Mouse (Mus musculus) MEL (cell line): ENCODE data around the gene Hba-a2. TPM values are rescaled to one million over a fixed set of nuclear protein-coding genes. Genes with fewer than 3 reads are reported as not detected.

ENCODE experiments used
- DNase-seq: peaks from one replicate; pipeline ENCODE4 v3.0.0; 2011; ENCODE audit warnings: low read depth, low spot score
- H3K27ac ChIP-seq: 2 replicates; pipeline ENCODE4 v1.5.1; 2012; ENCODE audit warnings: low read depth, mild to moderate bottlenecking, control low read depth, low read length, moderate library complexity; ENCODE audit not compliant: control insufficient read depth
- H3K27me3 ChIP-seq, 2 experiments: fragments of 150-350 bp in 1 of 2; sonication (generic) in 1 of 2; 2 replicates each; pipeline ENCODE4 v1.6.1; 2012; ENCODE audit warnings: low read length in 2 of 2, mild to moderate bottlenecking in 2 of 2, improper control_type of control experiment in 1 of 2, moderate library complexity in 1 of 2; ENCODE audit not compliant: insufficient read depth in 2 of 2, control insufficient read depth in 1 of 2
- H3K36me3 ChIP-seq, 2 experiments: 2 replicates each; pipeline ENCODE4 v1.6.1; 2012 to 2014; ENCODE audit warnings: low read length in 2 of 2, improper control_type of control experiment in 1 of 2, inconsistent platforms in 1 of 2, mild to moderate bottlenecking in 1 of 2; ENCODE audit not compliant: insufficient read depth in 2 of 2, control insufficient read depth in 1 of 2
- H3K4me1 ChIP-seq, 2 experiments: fragments of 150-350 bp in 1 of 2; sonication (generic) in 1 of 2; 2 replicates each; pipeline ENCODE4 v1.6.1; 2012; ENCODE audit warnings: low read length in 2 of 2, improper control_type of control experiment in 1 of 2, mild to moderate bottlenecking in 1 of 2; ENCODE audit not compliant: insufficient read depth in 2 of 2, control insufficient read depth in 1 of 2
- H3K4me3 ChIP-seq, 2 experiments: fragments of 150-350 bp in 1 of 2; sonication (generic) in 1 of 2; 2 replicates each; pipeline ENCODE4 v1.5.1; 2012; ENCODE audit warnings: low read depth in 2 of 2, low read length in 2 of 2, mild to moderate bottlenecking in 2 of 2, moderate library complexity in 2 of 2, control low read depth in 1 of 2, improper control_type of control experiment in 1 of 2; ENCODE audit not compliant: control insufficient read depth in 1 of 2, insufficient read depth in 1 of 2
- H3K79me2 ChIP-seq: 2 replicates; pipeline ENCODE4 v1.6.1; 2012; ENCODE audit warnings: mild to moderate bottlenecking, low read length, moderate library complexity; ENCODE audit not compliant: control insufficient read depth, poor library complexity, insufficient read depth
- H3K9ac ChIP-seq: 2 replicates; pipeline ENCODE4 v1.6.1; 2012; ENCODE audit warnings: low read depth, mild to moderate bottlenecking, control low read depth, low read length, moderate library complexity; ENCODE audit not compliant: control insufficient read depth, poor library complexity, severe bottlenecking
- H3K9me3 ChIP-seq: fragments of 150-350 bp; sonication (generic); replicated peaks from 2 replicates; pipeline ENCODE4 v1.6.1; 2012; ENCODE audit warnings: mild to moderate bottlenecking, low read length, improper control_type of control experiment, moderate library complexity; ENCODE audit not compliant: insufficient read depth
- BHLHE40 ChIP-seq: IDR thresholded peaks from 2 replicates; pipeline ENCODE4 v1.6.1; 2012; ENCODE audit warnings: low read depth, mild to moderate bottlenecking, inconsistent platforms, low read length, improper control_type of control experiment, borderline replicate concordance
- CHD1 ChIP-seq: IDR thresholded peaks from 2 replicates; pipeline ENCODE4 v1.6.1; 2012; ENCODE audit warnings: low read depth, mild to moderate bottlenecking, inconsistent platforms, low read length, improper control_type of control experiment
- CHD2 ChIP-seq: IDR thresholded peaks from 2 replicates; pipeline ENCODE4 v1.6.1; 2011; ENCODE audit warnings: low read length, improper control_type of control experiment
- CTCF ChIP-seq, 3 experiments: IDR thresholded peaks in 2 of 3; conservative IDR thresholded peaks in 1 of 3; 2 replicates each; pipeline ENCODE4 v1.5.1; 2011 to 2012; ENCODE audit warnings: low read length in 3 of 3, low read depth in 2 of 3, mild to moderate bottlenecking in 2 of 3, improper control_type of control experiment in 1 of 3, inconsistent platforms in 1 of 3, mixed read lengths in 1 of 3, moderate library complexity in 1 of 3; ENCODE audit not compliant: control insufficient read depth in 1 of 3, insufficient read depth in 1 of 3, poor library complexity in 1 of 3, severe bottlenecking in 1 of 3
- E2F4 ChIP-seq: IDR thresholded peaks from 2 replicates; pipeline ENCODE4 v1.6.1; 2011; ENCODE audit warnings: low read depth, low read length, improper control_type of control experiment, borderline replicate concordance
- EP300 ChIP-seq, 2 experiments: IDR thresholded peaks; 2 replicates each; pipeline ENCODE4 v1.6.1; 2011; ENCODE audit warnings: improper control_type of control experiment in 2 of 2, low read length in 2 of 2, low read depth in 1 of 2, mild to moderate bottlenecking in 1 of 2
- ETS1 ChIP-seq: IDR thresholded peaks from 2 replicates; pipeline ENCODE4 v1.6.1; 2012; ENCODE audit warnings: low read depth, mild to moderate bottlenecking, inconsistent platforms, low read length, improper control_type of control experiment, moderate library complexity
- GABPA ChIP-seq: IDR thresholded peaks from 2 replicates; pipeline ENCODE4 v1.6.1; 2012; ENCODE audit warnings: low read depth, mild to moderate bottlenecking, inconsistent platforms, low read length, improper control_type of control experiment, moderate library complexity
- GATA1 ChIP-seq: IDR thresholded peaks from 2 replicates; pipeline ENCODE4 v1.6.1; 2011; ENCODE audit warnings: low read depth, low read length, improper control_type of control experiment
- HCFC1 ChIP-seq: IDR thresholded peaks from 2 replicates; pipeline ENCODE4 v1.6.1; 2012; ENCODE audit warnings: low read depth, mild to moderate bottlenecking, inconsistent platforms, low read length, improper control_type of control experiment, moderate library complexity
- KAT2A ChIP-seq: conservative IDR thresholded peaks from 2 replicates; pipeline ENCODE4 v1.6.1; 2012; ENCODE audit warnings: low read depth, low read length, improper control_type of control experiment, inconsistent platforms
- MAFK ChIP-seq: IDR thresholded peaks from 2 replicates; pipeline ENCODE4 v1.6.1; 2011; ENCODE audit warnings: low read depth, mild to moderate bottlenecking, low read length, improper control_type of control experiment, borderline replicate concordance
- MAX ChIP-seq: IDR thresholded peaks from 2 replicates; pipeline ENCODE4 v1.6.1; 2011; ENCODE audit warnings: low read length, improper control_type of control experiment
- MAZ ChIP-seq: IDR thresholded peaks from 2 replicates; pipeline ENCODE4 v1.6.1; 2012; ENCODE audit warnings: low read depth, mild to moderate bottlenecking, inconsistent platforms, low read length, improper control_type of control experiment
- MXI1 ChIP-seq: IDR thresholded peaks from 2 replicates; pipeline ENCODE4 v1.6.1; 2011; ENCODE audit warnings: mild to moderate bottlenecking, low read depth, low read length, improper control_type of control experiment
- MYB ChIP-seq: IDR thresholded peaks from 2 replicates; pipeline ENCODE4 v1.6.1; 2011; ENCODE audit warnings: mild to moderate bottlenecking, low read depth, low read length, improper control_type of control experiment
- MYC ChIP-seq: IDR thresholded peaks from 2 replicates; pipeline ENCODE4 v1.6.1; 2011; ENCODE audit warnings: low read depth, mild to moderate bottlenecking, low read length, improper control_type of control experiment, moderate library complexity
- NRF1 ChIP-seq: IDR thresholded peaks from 2 replicates; pipeline ENCODE4 v1.6.1; 2014; ENCODE audit warnings: low read depth, mild to moderate bottlenecking, inconsistent platforms, low read length, improper control_type of control experiment, moderate library complexity; ENCODE audit not compliant: poor library complexity, insufficient read depth, severe bottlenecking
- POLR2AphosphoS2 ChIP-seq: IDR thresholded peaks from 2 replicates; pipeline ENCODE4 v1.6.1; 2011; ENCODE audit warnings: low read length, improper control_type of control experiment
- RAD21 ChIP-seq: IDR thresholded peaks from 2 replicates; pipeline ENCODE4 v1.6.1; 2011; ENCODE audit warnings: mild to moderate bottlenecking, low read depth, low read length, improper control_type of control experiment
- RCOR1 ChIP-seq: IDR thresholded peaks from 2 replicates; pipeline ENCODE4 v1.6.1; 2012; ENCODE audit warnings: low read depth, mild to moderate bottlenecking, inconsistent platforms, low read length, improper control_type of control experiment
- SIN3A ChIP-seq: IDR thresholded peaks from 2 replicates; pipeline ENCODE4 v1.6.1; 2012; ENCODE audit warnings: low read length, improper control_type of control experiment, inconsistent platforms
- SMC3 ChIP-seq: IDR thresholded peaks from 2 replicates; pipeline ENCODE4 v1.6.1; 2011; ENCODE audit warnings: low read depth, low read length, improper control_type of control experiment
- TAL1 ChIP-seq: IDR thresholded peaks from 2 replicates; pipeline ENCODE4 v1.6.1; 2012; ENCODE audit warnings: mild to moderate bottlenecking, inconsistent platforms, low read length, moderate library complexity, mixed read lengths
- TBP ChIP-seq: IDR thresholded peaks from 2 replicates; pipeline ENCODE4 v1.8.0; 2011; ENCODE audit warnings: low read depth, low read length, improper control_type of control experiment
- TCF12 ChIP-seq: IDR thresholded peaks from 2 replicates; pipeline ENCODE4 v1.6.1; 2014; ENCODE audit warnings: low read depth, mild to moderate bottlenecking, inconsistent platforms, low read length, improper control_type of control experiment, moderate library complexity
- UBTF ChIP-seq: IDR thresholded peaks from 2 replicates; pipeline ENCODE4 v1.6.1; 2012; ENCODE audit warnings: low read depth, mild to moderate bottlenecking, inconsistent platforms, low read length, improper control_type of control experiment, moderate library complexity, borderline replicate concordance; ENCODE audit not compliant: insufficient read depth
- USF1 ChIP-seq: IDR thresholded peaks from 2 replicates; pipeline ENCODE4 v1.6.1; 2014; ENCODE audit warnings: low read depth, mild to moderate bottlenecking, inconsistent platforms, low read length, improper control_type of control experiment, moderate library complexity
- USF2 ChIP-seq, 2 experiments: IDR thresholded peaks; 2 replicates each; pipeline ENCODE4 v1.6.1; 2011 to 2012; ENCODE audit warnings: improper control_type of control experiment in 2 of 2, low read length in 2 of 2, borderline replicate concordance in 1 of 2, inconsistent platforms in 1 of 2, low read depth in 1 of 2, mild to moderate bottlenecking in 1 of 2; ENCODE audit not compliant: insufficient read depth in 1 of 2
- ZC3H11A ChIP-seq: IDR thresholded peaks from 2 replicates; pipeline ENCODE4 v1.6.1; 2012; ENCODE audit warnings: low read depth, mild to moderate bottlenecking, inconsistent platforms, low read length, improper control_type of control experiment
- ZKSCAN1 ChIP-seq: IDR thresholded peaks from 2 replicates; pipeline ENCODE4 v1.6.1; 2012; ENCODE audit warnings: low read depth, mild to moderate bottlenecking, inconsistent platforms, low read length, improper control_type of control experiment, moderate library complexity
- ZNF384 ChIP-seq: IDR thresholded peaks from 2 replicates; pipeline ENCODE4 v1.6.1; 2012; ENCODE audit warnings: low read depth, mild to moderate bottlenecking, inconsistent platforms, low read length, improper control_type of control experiment
- polyA plus RNA-seq, 2 experiments: library from polyadenylated mRNA; stranded (reverse) in 1 of 2; unstranded in 1 of 2; fragments of >175 nt in 1 of 2; fragments of >200 nt in 1 of 2; gene quantifications; 2 replicates each; pipeline versions ENCODE4 v1.2.1 to v1.2.4; 2012; ENCODE audit warnings: low replicate concordance in 2 of 2, low read depth in 1 of 2; ENCODE audit not compliant: insufficient read length in 2 of 2, insufficient read depth in 1 of 2, missing spikeins in 1 of 2
- total RNA-seq: library from RNA; depleted of rRNA; stranded (reverse); fragments of 300-350 nt; gene quantifications from 2 replicates; pipeline ENCODE4 v1.2.3, GENCODE M21; 2012

Gene Hba-a2
- total and polyA plus RNA-seq, 3 experiments: 202 to 432 (median 313) TPM

- Histone ChIP-seq H3K36me3 (peaks cover 0 to 44% of the 10 kb centered on the region in 2 experiments; a peak in 2 of 4 replicates), H3K9me3 (no peaks in the 10 kb centered on the region), H3K79me2 (peaks cover 5% of the 10 kb centered on the region), H3K9ac (no peak overlapping the region), H3K4me3 (no peak overlapping the region), H3K27ac (peak overlapping the region; percentile 25), H3K27me3 (no peaks in the 10 kb centered on the region), H3K4me1 (peaks cover 28 to 41% of the 10 kb centered on the region in 2 experiments)
- peak; percentile 94 for DNase-seq
- TF ChIP-seq TBP (no peak), ZC3H11A (0 out of 2 replicates have a peak, but pooled peaks have one; percentile 1), KAT2A (no peak; the same call in 1 of the 2 replicates), USF1 (peak; percentile 18; the same call in 1 of the 2 replicates), RAD21 (no peak), CHD1 (no peak), HCFC1 (peak; percentile 47; the same call in 1 of the 2 replicates), POLR2AphosphoS2 (0 out of 2 replicates have a peak, but pooled peaks have one; percentile 36), RCOR1 (peak; percentile 100), E2F4 (no peak), MAFK (peak; percentile 91), MYB (no peak), EP300 (IDR thresholded peaks at IDR 0.05; ENCODE audit: low read depth in 1 of 2, low read length in 2 of 2) (peak; percentile 96), SMC3 (no peak), SIN3A (peak; percentile 86), TAL1 (peak; percentile 98), TCF12 (peak; percentile 98), ETS1 (peak; percentile 96), MAX (peak; percentile 65), ZNF384 (peak; percentile 91), ZKSCAN1 (0 out of 2 replicates have a peak, but pooled peaks have one; percentile 36), NRF1 (0 out of 2 replicates have a peak, but pooled peaks have one; percentile 4), BHLHE40 (peak; percentile 78), MXI1 (peak; percentile 69), USF2 (IDR thresholded peaks at IDR 0.05; ENCODE audit: borderline replicate concordance in 1 of 2, insufficient read depth in 1 of 2, low read depth in 1 of 2, low read length in 2 of 2) (peak in 1 of 2 experiments; percentile 8; a peak in 1 of 4 replicates), UBTF (no peak), GATA1 (peak; percentile 98), CTCF (IDR thresholded peaks at IDR 0.05 in 2 of 3, conservative IDR thresholded peaks at IDR 0.05 in 1 of 3; ENCODE audit: control insufficient read depth in 1 of 3, insufficient read depth in 1 of 3, low read depth in 2 of 3, low read length in 3 of 3, poor library complexity in 1 of 3, severe bottlenecking in 1 of 3) (no peak), CHD2 (no peak), MYC (peak; percentile 69; the same call in 1 of the 2 replicates), MAZ (0 out of 2 replicates have a peak, but pooled peaks have one; percentile 30), GABPA (no peak)
These were observed 31.1 kb upstream of the Hba-a2 start for GRCm38 (mm10) chr11:32265117-32265738.
